Mouse (Mus musculus): ENCODE results near the gene Tmem144.

DNA sequence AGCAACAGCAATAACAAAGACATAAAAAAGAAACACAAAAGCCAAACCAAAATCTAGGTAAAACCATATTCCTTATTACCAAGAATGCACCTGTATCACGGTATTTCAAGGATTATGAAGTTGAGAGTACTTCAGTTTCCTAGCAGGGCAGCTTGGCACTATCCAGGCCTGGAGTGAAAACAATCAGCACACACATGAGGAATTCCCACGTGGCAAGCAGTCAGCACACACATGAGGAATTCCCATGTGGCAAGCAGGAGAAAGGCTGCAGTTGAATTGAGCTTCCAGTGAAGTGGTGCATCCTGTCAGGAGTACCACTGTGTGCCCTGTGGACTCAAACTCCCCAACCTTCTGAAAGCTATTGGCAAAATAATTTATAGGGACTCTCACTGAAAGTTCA lies 29.1 kb upstream of the Tmem144 start:
- TF ChIP-seq CTCF (IDR thresholded peaks at IDR 0.05; ENCODE audit: low read depth) (no peak), EP300 (optimal IDR thresholded peaks at IDR 0.05) (no peak)

Measured in stomach, postnatal 0 days (tissue).